Mouse (Mus musculus) bone marrow macrophage, adult 2 months (primary cell): ENCODE measurements around the gene Olfr538. TPM values are rescaled to one million over a fixed set of nuclear protein-coding genes. Genes with fewer than 3 reads are reported as not detected.
"Not testable (repeated sequence)": the region's sequence is repeated elsewhere in the genome, so short reads cannot be mapped to it uniquely, and the experiment has no call there.

ENCODE experiments used
- H3K27ac ChIP-seq: 2 replicates; pipeline ENCODE4 v1.5.1; 2012; ENCODE audit warnings: low read depth, low read length; ENCODE audit not compliant: insufficient read depth
- H3K4me1 ChIP-seq: 2 replicates; pipeline ENCODE4 v1.6.1; 2012; ENCODE audit warnings: low read length; ENCODE audit not compliant: control insufficient read depth, insufficient read depth
- H3K4me3 ChIP-seq: 2 replicates; pipeline ENCODE4 v1.5.1; 2012; ENCODE audit warnings: mild to moderate bottlenecking, low read length, moderate library complexity; ENCODE audit not compliant: insufficient read depth
- CTCF ChIP-seq: IDR thresholded peaks from 2 replicates; pipeline ENCODE4 v1.5.1; 2012; ENCODE audit warnings: low read depth, mild to moderate bottlenecking, low read length, moderate library complexity
- POLR2A ChIP-seq: IDR thresholded peaks from 2 replicates; pipeline ENCODE4 v1.6.1; 2012; ENCODE audit warnings: mild to moderate bottlenecking, low read depth, low read length, borderline replicate concordance
- polyA plus RNA-seq: library from polyadenylated mRNA; stranded (reverse); fragments of >200 nt; gene quantifications from 2 replicates; pipeline ENCODE4 v1.2.4, GENCODE M21; 2012; ENCODE audit not compliant: missing spikeins, insufficient read depth, insufficient read length

Olfr538 gene
- polyA plus RNA-seq: not detected in 2 replicates

DNA sequence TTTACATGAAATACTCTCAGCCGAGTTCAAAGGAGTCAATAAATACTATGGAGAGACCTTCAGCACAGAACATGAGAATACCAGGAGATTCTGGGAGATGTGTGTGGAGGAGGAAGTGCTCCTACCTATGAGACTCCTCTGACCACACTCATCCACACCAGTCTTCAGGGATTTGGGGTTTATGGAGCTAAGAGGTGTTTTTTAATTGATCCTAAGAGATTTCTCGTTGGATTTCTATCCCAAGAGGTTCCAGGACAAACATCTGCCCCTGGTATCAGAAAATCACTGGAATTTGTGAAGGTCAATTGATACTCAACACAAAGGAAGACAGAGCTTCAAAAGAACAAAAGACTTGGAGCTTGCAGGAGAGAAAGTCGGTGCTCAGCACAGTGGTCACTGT lies at the start of gene Olfr538:
Gene Olfr538, plus strand, starts transcription at position 301 of the 400 bp plus-strand sequence.
- H3K4me1 ChIP-seq: no peaks in the 10 kb centered on the region
- H3K27ac ChIP-seq: no peak within 1 kb of the TSS
- H3K4me3 ChIP-seq: no peak within 1 kb of the TSS
- TF ChIP-seq CTCF: no peak
- TF ChIP-seq POLR2A: no peak

DNA sequence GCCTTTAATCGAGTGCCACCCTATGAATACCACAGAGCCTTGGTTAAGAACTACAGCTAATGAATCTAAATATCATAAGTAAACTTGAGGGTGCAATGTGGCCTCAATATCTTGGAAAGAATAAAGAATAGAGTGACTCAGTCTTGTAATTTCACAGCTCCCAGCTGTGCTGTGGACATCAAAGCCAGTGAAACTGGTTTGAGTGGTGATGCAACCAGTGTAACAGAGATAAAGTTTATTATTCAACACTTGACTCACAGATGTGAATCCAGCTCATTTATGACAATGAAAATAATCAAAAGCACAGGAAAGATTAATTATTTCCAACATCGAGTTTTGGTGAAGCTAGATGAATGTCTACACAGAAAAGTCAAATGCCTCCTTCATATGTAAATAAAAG lies 27.9 kb upstream of the Olfr538 start:
- Histone ChIP-seq H3K27ac (no peak overlapping the region), H3K4me1 (no peaks in the 10 kb centered on the region), H3K4me3 (no peak overlapping the region)
- TF ChIP-seq POLR2A (no peak), CTCF (no peak)

GRCm38 (mm10) chr7:140600969-140601368 lies 33.3 kb downstream of the Olfr538 start, which contains the start of gene Olfr46:
TSS of gene Olfr46 (plus strand) at chr7:140601269.
- not testable (repeated sequence) for H3K27ac ChIP-seq, H3K4me3 ChIP-seq, H3K4me1 ChIP-seq

Other genes with a start within 250 kb of the Olfr538 start
- gene Olfr525, start 247.0 kb upstream of the Olfr538 start, polyA plus RNA-seq: not detected in 2 replicates
- not detected in 2 replicates for gene Olfr527, start 233.9 kb upstream of the Olfr538 start, polyA plus RNA-seq
- gene Olfr60, start 206.2 kb upstream of the Olfr538 start, polyA plus RNA-seq: not detected in 2 replicates
- not detected in 2 replicates for gene Olfr530, start 191.6 kb upstream of the Olfr538 start, polyA plus RNA-seq
- not detected in 2 replicates for gene Olfr531, start 165.0 kb upstream of the Olfr538 start, polyA plus RNA-seq
- not detected in 2 replicates for gene Olfr532, start 146.2 kb upstream of the Olfr538 start, polyA plus RNA-seq
- not detected in 2 replicates for gene Olfr533, start 104.5 kb upstream of the Olfr538 start, polyA plus RNA-seq
- gene Olfr535, start 83.7 kb upstream of the Olfr538 start, polyA plus RNA-seq: not detected in 2 replicates
- gene Olfr536, start 60.5 kb upstream of the Olfr538 start, polyA plus RNA-seq: 0.15 TPM in 1 of 2 replicates, not detected in the other
- not detected in 2 replicates for gene Olfr46, start 33.4 kb downstream of the Olfr538 start, polyA plus RNA-seq
- not detected in 2 replicates for gene Olfr61, start 61.1 kb downstream of the Olfr538 start, polyA plus RNA-seq
- not detected in 2 replicates for gene Olfr53, start 78.6 kb downstream of the Olfr538 start, polyA plus RNA-seq
- gene Olfr539, start 92.0 kb downstream of the Olfr538 start, polyA plus RNA-seq: 0.05 TPM in 1 of 2 replicates, not detected in the other
- gene Olfr45, start 114.1 kb downstream of the Olfr538 start, polyA plus RNA-seq: not detected in 2 replicates
- gene Olfr541, start 129.4 kb downstream of the Olfr538 start, polyA plus RNA-seq: not detected in 2 replicates
- gene Cyp2e1, start 195.9 kb downstream of the Olfr538 start, polyA plus RNA-seq: not detected in 2 replicates
- not detected in 2 replicates for gene Syce1, start 220.0 kb downstream of the Olfr538 start, polyA plus RNA-seq